Comparison of ENCODE assay signal across 19 mouse cellular contexts in genomic region chr15:10264885-10265284, GRCm38 (mm10).
"Had no signal": no experiment of that assay in that cellular context is flagged by ENCODE, and none has a peak within 500 bp of the region (broad histone marks: within the 10 kb centered on the region; RNA-seq: fewer than 3 reads in every experiment).

No protein-coding gene starts in this region.

- H3K36me3 ChIP-seq: midbrain, embryonic 10.5 days; midbrain, embryonic 12.5 days; neural tube, embryonic 13.5 days; neural tube, embryonic 15.5 days had no signal

- H3K27ac ChIP-seq: midbrain, embryonic 10.5 days; midbrain, embryonic 12.5 days; neural tube, embryonic 13.5 days; neural tube, embryonic 15.5 days had no signal

- H3K4me2 ChIP-seq: lung, embryonic 14.5 days; midbrain, embryonic 12.5 days; neural tube, embryonic 13.5 days; neural tube, embryonic 15.5 days had no signal

- H3K9me3 ChIP-seq: midbrain, embryonic 10.5 days; midbrain, embryonic 12.5 days; neural tube, embryonic 13.5 days; neural tube, embryonic 15.5 days had no signal

- H3K9ac ChIP-seq: lung, embryonic 14.5 days; midbrain, embryonic 12.5 days; neural tube, embryonic 13.5 days; neural tube, embryonic 15.5 days had no signal

- H3K27me3 ChIP-seq: midbrain, embryonic 12.5 days; neural tube, embryonic 13.5 days; neural tube, embryonic 15.5 days had no signal

- H3K4me3 ChIP-seq: midbrain, embryonic 10.5 days; midbrain, embryonic 12.5 days; myocyte; neural tube, embryonic 13.5 days; neural tube, embryonic 15.5 days had no signal

- ATAC-seq: midbrain, embryonic 16.5 days had no signal

- DNase-seq: lung, adult 18-20 months; lung, embryonic 14.5 days; lung, postnatal 10 days; lung, postnatal 4 days; midbrain, embryonic 14.5 days; retina, postnatal 1 day; right cerebral cortex, adult 18-20 months; right cerebral cortex, postnatal 25 days; right cerebral cortex, postnatal 4 days; spleen, adult 18-20 months; thymus, adult 18-20 months; thymus, postnatal 14 days; thymus, postnatal 36 days had no signal

- H3K4me1 ChIP-seq: midbrain, embryonic 10.5 days; midbrain, embryonic 12.5 days; neural tube, embryonic 13.5 days; neural tube, embryonic 15.5 days had no signal
